Mouse (Mus musculus): ENCODE measurements around the gene Chd6. TPM values are rescaled to one million over a fixed set of nuclear protein-coding genes. Genes with fewer than 3 reads are reported as not detected.
"Not testable (repeated sequence)": the region's sequence is repeated elsewhere in the genome, so short reads cannot be mapped to it uniquely, and the experiment has no call there.

Chd6 gene
- polyA plus RNA-seq, 1 experiment: 0.17 TPM

DNA sequence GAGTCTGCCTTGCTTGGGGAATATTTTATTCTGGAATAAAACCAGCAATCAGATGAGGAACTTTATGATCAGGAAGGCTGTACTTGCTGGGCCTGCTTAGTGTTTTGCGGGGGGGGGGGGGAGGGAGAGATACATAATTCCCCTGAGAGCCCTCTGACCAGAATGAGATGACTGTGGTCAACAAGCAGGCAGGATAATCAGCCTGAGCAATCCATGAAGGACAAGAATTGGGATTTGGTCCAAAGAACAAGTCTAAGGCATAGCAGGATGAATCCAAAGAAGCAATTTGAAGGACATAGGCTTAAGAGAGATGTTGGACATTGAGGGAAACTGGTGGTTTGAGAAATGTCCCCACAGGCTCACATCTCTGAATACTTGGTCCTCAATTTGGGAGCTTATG is 130.2 kb downstream of the Chd6 start:
- Histone ChIP-seq H3K4me3 (replicated peaks) (no peak overlapping the region), H3K4me1 (ENCODE audit: control insufficient read depth) (no peaks in the 10 kb centered on the region), H3K9me3 (ENCODE audit: control insufficient read depth, low read length) (no peaks in the 10 kb centered on the region), H3K27me3 (ENCODE audit: control insufficient read depth) (no peaks in the 10 kb centered on the region), H3K36me3 (ENCODE audit: control insufficient read depth) (peaks cover 49% of the 10 kb centered on the region)
- TF ChIP-seq GATA1 (IDR thresholded peaks at IDR 0.05; ENCODE audit: low read length) (no peak), TAL1 (IDR thresholded peaks at IDR 0.05; ENCODE audit: low read length) (no peak)

DNA sequence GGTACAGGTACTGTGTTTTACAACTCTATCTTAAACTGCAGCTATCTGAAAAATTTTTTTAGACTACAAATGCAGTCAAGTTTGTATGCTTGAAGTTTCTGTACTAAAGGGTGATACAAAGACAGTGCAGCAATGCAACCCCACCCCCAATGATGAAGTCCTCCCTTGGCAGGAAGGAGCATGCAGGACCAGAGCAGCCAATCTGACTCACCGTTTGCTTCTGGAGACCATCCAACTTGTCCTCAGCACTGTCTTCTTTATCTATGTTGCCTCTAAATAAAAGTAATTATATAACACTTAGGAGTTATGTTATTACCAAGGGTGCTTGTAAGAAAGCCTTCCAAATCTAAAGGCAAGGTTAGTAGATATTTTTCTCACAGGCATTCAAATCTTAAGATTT is 131.6 kb downstream of the Chd6 start:
- Histone ChIP-seq H3K27me3 (ENCODE audit: control insufficient read depth) (no peaks in the 10 kb centered on the region), H3K36me3 (ENCODE audit: control insufficient read depth) (peaks cover 43% of the 10 kb centered on the region), H3K4me1 (ENCODE audit: control insufficient read depth) (no peaks in the 10 kb centered on the region), H3K9me3 (ENCODE audit: control insufficient read depth, low read length) (no peaks in the 10 kb centered on the region), H3K4me3 (replicated peaks) (no peak overlapping the region)
- no peak for TF ChIP-seq GATA1 (IDR thresholded peaks at IDR 0.05; ENCODE audit: low read length)
- no peak for TF ChIP-seq TAL1 (IDR thresholded peaks at IDR 0.05; ENCODE audit: low read length)

DNA sequence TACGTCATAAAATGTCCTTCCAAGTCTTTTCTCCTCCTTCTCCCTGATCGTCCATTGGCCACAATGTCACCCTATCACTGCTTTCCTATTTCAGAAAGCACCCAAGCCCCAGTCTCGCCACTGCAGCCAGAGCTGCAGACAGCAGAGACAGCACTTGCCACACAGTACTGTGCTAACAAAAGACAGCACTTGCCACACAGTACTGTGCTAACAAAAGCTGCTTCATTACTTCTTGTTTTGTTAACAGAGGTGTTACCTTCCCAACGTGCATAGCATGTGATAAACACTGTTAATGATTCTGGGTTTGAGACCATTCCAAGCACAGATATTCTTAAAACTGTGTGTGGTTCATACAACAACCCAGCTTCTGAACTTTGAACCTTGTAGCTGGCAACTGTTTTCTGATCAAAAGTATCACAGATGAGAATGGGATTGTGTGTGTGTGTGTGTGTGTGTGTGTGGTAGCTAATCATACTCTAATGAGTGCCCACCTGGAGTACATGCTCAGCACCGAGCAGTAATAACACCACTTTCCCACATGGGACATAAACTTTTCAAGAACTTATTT is 135.1 kb downstream of the Chd6 start:
- H3K4me1 ChIP-seq (ENCODE audit: control insufficient read depth): no peaks in the 10 kb centered on the region
- no peaks in the 10 kb centered on the region for H3K9me3 ChIP-seq (ENCODE audit: control insufficient read depth, low read length)
- H3K4me3 ChIP-seq (replicated peaks): no peak overlapping the region
- no peaks in the 10 kb centered on the region for H3K27me3 ChIP-seq (ENCODE audit: control insufficient read depth)
- TF ChIP-seq GATA1 (IDR thresholded peaks at IDR 0.05; ENCODE audit: low read length) (no peak), TAL1 (IDR thresholded peaks at IDR 0.05; ENCODE audit: low read length) (no peak)
- H3K36me3 ChIP-seq (ENCODE audit: control insufficient read depth): peaks cover 34% of the 10 kb centered on the region

DNA sequence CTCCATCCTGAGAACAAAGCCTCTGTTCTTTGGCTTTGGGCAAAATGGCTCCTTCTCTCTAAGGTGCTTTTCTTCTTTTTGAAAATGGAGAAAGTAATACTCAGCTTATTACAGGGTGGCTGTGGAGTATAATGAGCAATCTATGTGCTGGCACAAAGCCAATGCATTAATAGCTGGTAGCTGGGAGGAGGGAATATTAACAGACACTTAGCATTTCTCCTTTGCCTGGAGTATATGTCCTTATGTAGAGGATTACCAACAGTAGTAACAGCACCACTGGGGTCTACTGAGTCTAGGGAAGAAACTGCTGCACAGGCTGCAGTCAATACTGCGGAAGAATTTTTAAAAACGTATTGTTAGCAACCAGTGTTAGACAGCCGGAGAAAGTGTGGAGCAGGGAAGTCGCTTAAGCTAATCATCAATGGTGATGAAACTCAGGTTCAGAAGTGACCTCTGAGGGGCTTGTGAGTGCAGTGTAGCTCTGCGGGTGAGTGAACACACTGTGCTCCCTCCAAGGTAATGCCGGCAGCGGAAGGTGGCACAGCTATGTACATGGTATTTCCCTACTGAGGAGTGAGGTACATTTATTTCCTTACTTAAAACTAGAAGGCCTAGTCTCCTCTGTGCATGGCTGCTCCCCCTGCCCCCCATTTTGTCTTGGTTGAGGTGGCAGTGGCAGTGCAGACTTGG is 136.6 kb downstream of the Chd6 start:
- Histone ChIP-seq H3K4me1 (ENCODE audit: control insufficient read depth) (no peaks in the 10 kb centered on the region), H3K27me3 (ENCODE audit: control insufficient read depth) (no peaks in the 10 kb centered on the region), H3K4me3 (replicated peaks) (no peak overlapping the region), H3K36me3 (ENCODE audit: control insufficient read depth) (peaks cover 37% of the 10 kb centered on the region), H3K9me3 (ENCODE audit: control insufficient read depth, low read length) (no peaks in the 10 kb centered on the region)
- TF ChIP-seq GATA1 (IDR thresholded peaks at IDR 0.05; ENCODE audit: low read length) (no peak), TAL1 (IDR thresholded peaks at IDR 0.05; ENCODE audit: low read length) (no peak)

GRCm38 (mm10) chr2:160962149-160962548 is 146.7 kb downstream of the Chd6 start:
- no peaks in the 10 kb centered on the region for H3K9me3 ChIP-seq (ENCODE audit: control insufficient read depth, low read length)
- no peaks in the 10 kb centered on the region for H3K27me3 ChIP-seq (ENCODE audit: control insufficient read depth)
- peaks cover 48% of the 10 kb centered on the region for H3K36me3 ChIP-seq (ENCODE audit: control insufficient read depth)
- no peaks in the 10 kb centered on the region for H3K4me1 ChIP-seq (ENCODE audit: control insufficient read depth)
- no peak overlapping the region for H3K4me3 ChIP-seq (replicated peaks)
- TF ChIP-seq TAL1 (IDR thresholded peaks at IDR 0.05; ENCODE audit: low read length) (no peak), GATA1 (IDR thresholded peaks at IDR 0.05; ENCODE audit: low read length) (no peak)

DNA sequence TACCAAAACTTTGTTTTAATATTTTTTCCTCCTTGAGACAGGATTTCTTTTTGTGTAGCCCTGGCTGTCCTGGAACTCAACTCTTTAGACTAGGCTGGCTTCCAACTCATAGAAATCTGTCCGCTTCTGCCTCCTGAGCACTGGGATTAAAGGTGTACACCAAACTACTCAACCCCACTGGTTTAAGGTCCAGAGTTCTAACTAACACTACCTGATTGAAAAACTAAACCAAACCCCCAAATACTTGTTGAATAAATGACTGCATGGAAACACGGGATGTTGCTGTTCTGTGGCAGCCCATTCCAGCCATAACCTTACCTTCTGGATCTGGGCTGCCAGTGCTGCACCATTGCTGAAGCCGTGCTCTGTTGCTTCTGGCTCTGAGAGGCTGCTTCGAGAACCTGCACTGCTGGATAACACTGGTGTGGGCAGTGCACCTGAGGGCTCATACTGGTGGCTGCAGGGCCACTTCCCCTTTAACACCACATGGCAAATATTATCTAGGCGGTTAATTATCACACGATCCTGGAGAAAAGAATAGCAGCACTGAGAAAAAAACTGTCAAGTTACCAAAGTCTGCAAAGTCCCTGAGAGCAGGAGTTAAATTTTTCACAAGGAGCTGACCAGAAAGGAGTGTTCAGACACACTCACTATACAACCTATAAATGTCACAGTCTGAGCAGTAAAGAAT is 147.8 kb downstream of the Chd6 start:
- Histone ChIP-seq H3K4me1 (ENCODE audit: control insufficient read depth) (no peaks in the 10 kb centered on the region), H3K27me3 (ENCODE audit: control insufficient read depth) (no peaks in the 10 kb centered on the region), H3K36me3 (ENCODE audit: control insufficient read depth) (peaks cover 45% of the 10 kb centered on the region), H3K4me3 (replicated peaks) (no peak overlapping the region), H3K9me3 (ENCODE audit: control insufficient read depth, low read length) (no peaks in the 10 kb centered on the region)
- no peak for TF ChIP-seq GATA1 (IDR thresholded peaks at IDR 0.05; ENCODE audit: low read length)
- no peak for TF ChIP-seq TAL1 (IDR thresholded peaks at IDR 0.05; ENCODE audit: low read length)

- Histone ChIP-seq H3K27me3 (ENCODE audit: control insufficient read depth) (no peaks in the 10 kb centered on the region), H3K9me3 (ENCODE audit: control insufficient read depth, low read length) (no peaks in the 10 kb centered on the region), H3K4me3 (replicated peaks) (no peak overlapping the region), H3K36me3 (ENCODE audit: control insufficient read depth) (peaks cover 45% of the 10 kb centered on the region), H3K4me1 (ENCODE audit: control insufficient read depth) (no peaks in the 10 kb centered on the region)
- no peak for TF ChIP-seq GATA1 (IDR thresholded peaks at IDR 0.05; ENCODE audit: low read length)
- no peak for TF ChIP-seq TAL1 (IDR thresholded peaks at IDR 0.05; ENCODE audit: low read length)
These were observed 149.0 kb downstream of the Chd6 start for GRCm38 (mm10) chr2:160959901-160960300.

GRCm38 (mm10) chr2:160958737-160959136 is 150.1 kb downstream of the Chd6 start:
- TF ChIP-seq GATA1 (IDR thresholded peaks at IDR 0.05; ENCODE audit: low read length) (no peak), TAL1 (IDR thresholded peaks at IDR 0.05; ENCODE audit: low read length) (no peak)
- Histone ChIP-seq H3K36me3 (ENCODE audit: control insufficient read depth) (peaks cover 44% of the 10 kb centered on the region), H3K4me1 (ENCODE audit: control insufficient read depth) (no peaks in the 10 kb centered on the region), H3K9me3 (ENCODE audit: control insufficient read depth, low read length) (no peaks in the 10 kb centered on the region), H3K27me3 (ENCODE audit: control insufficient read depth) (no peaks in the 10 kb centered on the region), H3K4me3 (replicated peaks) (no peak overlapping the region)

GRCm38 (mm10) chr2:160957801-160958200 is 151.1 kb downstream of the Chd6 start:
- not testable (repeated sequence) for H3K27me3 ChIP-seq (ENCODE audit: control insufficient read depth); H3K4me3 ChIP-seq (replicated peaks); H3K9me3 ChIP-seq (ENCODE audit: control insufficient read depth, low read length); H3K4me1 ChIP-seq (ENCODE audit: control insufficient read depth)
- peaks cover 51% of the 10 kb centered on the region for H3K36me3 ChIP-seq (ENCODE audit: control insufficient read depth)

GRCm38 (mm10) chr2:160957307-160957706 is 151.6 kb downstream of the Chd6 start:
- H3K9me3 ChIP-seq (ENCODE audit: control insufficient read depth, low read length); H3K27me3 ChIP-seq (ENCODE audit: control insufficient read depth); H3K4me1 ChIP-seq (ENCODE audit: control insufficient read depth); H3K4me3 ChIP-seq (replicated peaks): not testable (repeated sequence)
- peaks cover 51% of the 10 kb centered on the region for H3K36me3 ChIP-seq (ENCODE audit: control insufficient read depth)

Measured in erythroblast, embryonic 14.5 days (primary cell).